Mouse (Mus musculus) C3H10T1/2 (cell line): ENCODE measurements around the gene Grb2. TPM values are rescaled to one million over a fixed set of nuclear protein-coding genes. Genes with fewer than 3 reads are reported as not detected.

Experiments used
- polyA plus RNA-seq, 2 experiments: library from polyadenylated mRNA; unstranded; fragments of >200 nt; fragmentation: generic; extraction: Trizol; gene quantifications; one replicate each; pipeline ENCODE4 v1.2.1; 2012; ENCODE audit warnings: missing spikeins in 2 of 2

Gene Grb2
- 10 to 100 TPM; 26.7 to 56.0 TPM for polyA plus RNA-seq

DNA sequence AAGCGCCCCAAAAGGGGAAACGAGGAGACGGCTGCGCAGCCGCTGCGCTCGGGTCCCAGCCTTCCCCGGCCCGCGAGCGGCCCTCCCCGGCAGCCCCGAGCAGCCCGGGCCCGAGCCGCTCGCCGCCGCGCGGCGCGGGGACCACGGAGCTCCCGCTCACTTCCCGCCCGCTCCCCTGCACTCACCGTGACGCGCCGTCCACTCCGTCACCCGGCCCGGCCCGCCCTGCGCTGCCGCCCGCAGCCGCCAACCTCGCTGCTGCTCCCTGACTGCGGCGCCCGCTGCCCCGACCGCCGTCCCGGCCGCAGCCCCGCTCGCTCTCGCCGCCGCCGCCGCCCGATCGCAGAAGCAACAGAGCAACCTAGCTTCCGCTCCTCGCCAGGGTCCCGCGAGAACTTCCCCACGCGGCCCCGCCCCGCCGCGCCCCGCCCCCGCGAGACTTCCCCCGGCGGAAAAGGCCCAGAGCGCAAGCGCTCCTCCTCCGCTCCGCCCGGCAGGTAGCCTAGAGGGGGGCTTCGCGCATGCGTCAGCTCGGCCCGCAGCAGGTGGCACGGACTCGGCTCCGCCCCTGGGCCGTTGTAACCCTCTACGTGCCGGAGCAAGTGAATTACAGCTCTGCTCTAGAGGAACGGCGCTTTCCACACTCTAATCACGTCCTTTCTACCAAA, at the start of gene Grb2:
Grb2 (minus strand) TSS at position 389 of the 668 bp plus-strand sequence.

GRCm38 (mm10) chr11:115627705-115628464, 80.5 kb downstream of the Grb2 start, which contains the start of gene Slc25a19:
Gene Slc25a19 (minus strand): TSS chr11:115628295.

GRCm38 (mm10) chr11:115612410-115613137, 95.8 kb downstream of the Grb2 start, which contains the start of gene Mif4gd:
Gene Mif4gd (minus strand): TSS chr11:115612969.

DNA sequence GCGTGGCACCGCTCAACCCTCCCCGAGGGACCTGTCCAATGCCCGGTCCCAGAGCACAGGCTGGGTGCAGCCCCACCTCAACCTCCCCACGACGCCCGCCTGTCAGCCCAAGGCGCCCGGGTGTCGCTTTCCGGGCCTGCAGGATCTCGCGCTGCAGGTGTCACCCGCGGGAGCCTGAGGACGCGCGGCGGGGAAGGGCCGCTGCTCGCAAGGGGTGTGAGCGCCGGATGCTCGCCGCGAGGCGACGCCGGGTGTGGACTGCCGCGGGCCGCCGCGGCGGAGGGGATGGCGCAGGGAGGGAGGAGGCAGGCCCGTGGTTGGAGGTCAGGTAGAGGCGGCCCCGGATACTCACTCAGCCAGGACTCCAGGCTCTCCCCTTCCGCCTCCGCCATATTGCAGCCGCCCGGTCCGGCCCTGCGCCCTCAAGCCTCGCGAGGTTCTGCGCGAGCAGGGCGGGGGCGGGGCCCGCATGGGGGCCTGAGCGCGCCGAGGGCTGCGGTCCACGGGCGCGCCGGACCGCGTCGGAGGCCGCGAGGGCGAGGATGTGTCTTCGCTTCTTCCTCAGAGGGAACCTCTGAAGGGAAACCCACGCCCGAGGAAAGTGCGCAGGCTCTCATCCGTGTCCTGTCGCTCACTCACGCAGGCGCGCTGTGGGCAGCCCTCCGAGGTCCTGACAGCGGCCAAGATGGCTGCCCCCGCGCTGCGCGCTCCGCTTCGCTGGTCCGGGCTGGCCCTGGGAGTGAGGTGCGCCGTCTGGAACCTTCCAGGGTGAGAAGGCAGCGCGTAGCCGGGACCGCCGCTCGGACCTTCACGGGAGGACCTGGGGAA, 104.7 kb downstream of the Grb2 start, which contains the start of the genes Mrps7 and Gga3:
Mrps7 (plus strand) TSS at position 450 of the 828 bp plus-strand sequence.
Gga3 (minus strand) TSS at position 576 of the 828 bp plus-strand sequence.

Other genes with a start within 250 kb of the Grb2 start
- under 1 TPM; 0.12 to 0.76 TPM for gene Slc16a5, start 246.1 kb downstream of the Grb2 start, polyA plus RNA-seq
- gene Armc7, start 232.9 kb downstream of the Grb2 start, polyA plus RNA-seq, result 10 to 100 TPM in 1 of 2 experiments, 1 to 10 TPM in 1; 3.4 to 13.7 TPM
- 100 to 1,000 TPM; 130 to 206 TPM for gene Nt5c, start 216.7 kb downstream of the Grb2 start, polyA plus RNA-seq
- gene Jpt1, start 194.2 kb downstream of the Grb2 start, polyA plus RNA-seq, result 100 to 1,000 TPM; 321 to 516 TPM
- 100 to 1,000 TPM; 150 to 340 TPM for gene Sumo2, start 172.3 kb downstream of the Grb2 start, polyA plus RNA-seq
- gene Nup85, start 144.2 kb downstream of the Grb2 start, polyA plus RNA-seq, result 100 to 1,000 TPM in 1 of 2 experiments, 10 to 100 TPM in 1; 90.3 to 107 TPM
- 100 to 1,000 TPM in 1 of 2 experiments, 10 to 100 TPM in 1; 71.5 to 141 TPM for gene Mrps7, start 104.7 kb downstream of the Grb2 start, polyA plus RNA-seq
- 10 to 100 TPM in 1 of 2 experiments, 1 to 10 TPM in 1; 6.0 to 15.0 TPM for gene Gga3, start 104.5 kb downstream of the Grb2 start, polyA plus RNA-seq
- 10 to 100 TPM; 13.3 to 37.6 TPM for gene Mif4gd, start 95.6 kb downstream of the Grb2 start, polyA plus RNA-seq
- gene Slc25a19, start 80.3 kb downstream of the Grb2 start, polyA plus RNA-seq, result 10 to 100 TPM; 13.5 to 18.8 TPM
- gene Tmem94, start 56.8 kb upstream of the Grb2 start, polyA plus RNA-seq, result 10 to 100 TPM in 1 of 2 experiments, 1 to 10 TPM in 1; 9.5 to 37.3 TPM
- 10 to 100 TPM in 1 of 2 experiments, 1 to 10 TPM in 1; 6.7 to 23.7 TPM for gene Caskin2, start 105.0 kb upstream of the Grb2 start, polyA plus RNA-seq
- 10 to 100 TPM; 29.4 to 37.0 TPM for gene Tsen54, start 106.1 kb upstream of the Grb2 start, polyA plus RNA-seq
- gene Llgl2, start 115.5 kb upstream of the Grb2 start, polyA plus RNA-seq, result 1 to 10 TPM; 2.5 to 5.7 TPM
- under 1 TPM in 1 of 2 experiments, not detected in 1; 0.01 TPM for gene Myo15b, start 149.8 kb upstream of the Grb2 start, polyA plus RNA-seq
- gene Smim5, start 191.4 kb upstream of the Grb2 start, polyA plus RNA-seq, result 1 to 10 TPM in 1 of 2 experiments, under 1 TPM in 1; 0.22 to 3.3 TPM
- under 1 TPM in 1 of 2 experiments, not detected in 1; 0.59 TPM for gene Smim6, start 203.4 kb upstream of the Grb2 start, polyA plus RNA-seq
- 10 to 100 TPM; 45.5 to 82.8 TPM for gene Sap30bp, start 224.7 kb upstream of the Grb2 start, polyA plus RNA-seq
- 10 to 100 TPM in 1 of 2 experiments, 1 to 10 TPM in 1; 8.6 to 17.7 TPM for gene Recql5, start 224.9 kb upstream of the Grb2 start, polyA plus RNA-seq